Mouse (Mus musculus): Measurements from ENCODE around the gene Tmem94.

GRCm38 (mm10) chr11:115774653-115775052 is 9.4 kb downstream of the Tmem94 start:
- TF ChIP-seq CTCF (IDR thresholded peaks at IDR 0.05; ENCODE audit: extremely low read depth, insufficient read depth, insufficient read length, insufficient replicate concordance), result no peak
- no peak for TF ChIP-seq POLR2A (IDR thresholded peaks at IDR 0.05; ENCODE audit: low read depth, low read length)
